Mouse (Mus musculus) adrenal gland, postnatal 25 days (tissue): ENCODE results near the gene Igf2bp2. TPM values are rescaled to one million over a fixed set of nuclear protein-coding genes. Genes with fewer than 3 reads are reported as not detected.

Source experiments
- DNase-seq: peaks from one replicate; pipeline ENCODE4 v3.0.0; 2021; ENCODE audit warnings: mixed read lengths
- long read RNA-seq: library from polyadenylated mRNA; stranded (forward); transcript quantifications from one replicate; pipeline ENCODE4 v2.0.0, GENCODE M21; 2021
- total RNA-seq: library from RNA; stranded (reverse); gene quantifications from 2 replicates; pipeline ENCODE4 v1.2.3, GENCODE M21; 2021

Igf2bp2 gene
- 10.4 and 11.6 TPM in 2 replicates for total RNA-seq
- long read RNA-seq, partial matches to known transcripts, result 1 of 3 reads
- long read RNA-seq, other reads (novel, unspliced or antisense), result 1 of 3 reads

DNA sequence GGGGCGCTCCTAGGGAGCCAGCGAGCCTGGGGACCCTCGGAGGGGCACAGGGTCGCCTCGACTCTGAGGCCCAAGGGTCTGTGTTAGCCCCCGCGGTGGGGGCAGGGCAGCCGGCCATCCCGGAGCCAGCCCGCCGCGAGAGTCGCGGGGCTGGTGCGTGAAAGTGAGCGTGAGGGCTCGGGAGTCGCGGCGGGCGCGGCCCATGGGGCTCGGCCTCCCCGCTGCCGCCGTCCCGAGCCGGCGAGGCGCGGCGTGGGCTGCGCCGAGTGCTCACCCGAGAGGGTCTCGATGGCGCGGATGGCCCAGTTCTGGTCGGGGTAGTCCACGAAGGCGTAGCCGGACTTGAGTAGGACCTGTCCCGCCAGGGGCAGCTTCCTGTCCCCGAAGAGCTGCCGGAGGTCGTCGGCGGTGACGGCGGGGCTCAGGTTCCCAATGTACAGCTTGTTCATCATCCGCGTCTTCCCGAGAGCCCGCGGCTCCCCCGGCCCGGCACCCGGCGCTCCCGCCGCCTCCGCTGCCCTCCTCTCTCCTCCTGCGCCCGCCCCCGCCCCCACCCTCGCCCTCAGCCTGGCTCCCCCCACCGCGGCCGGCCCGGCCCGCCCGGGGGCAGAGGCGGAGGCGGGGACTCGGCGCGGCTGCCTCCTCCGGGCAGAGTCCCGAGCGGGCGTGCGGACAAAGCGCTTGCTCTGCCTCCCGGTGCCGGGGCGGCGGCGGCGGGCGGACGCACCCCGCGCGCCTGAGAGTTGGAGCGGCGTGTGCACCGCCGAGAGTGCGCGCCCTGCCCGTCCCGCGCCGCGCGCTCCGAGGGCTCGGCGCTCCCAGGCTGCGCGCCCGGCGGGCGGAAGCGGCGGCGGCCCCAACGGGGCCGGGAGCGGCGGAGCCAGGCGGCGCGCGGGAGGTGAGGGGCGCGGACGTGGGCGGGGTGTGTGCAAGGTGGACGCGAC lies at the start of gene Igf2bp2:
Gene Igf2bp2 (minus strand): TSS at position 788 of the 944 bp plus-strand sequence.
- DNase-seq, result peak; percentile 83

- DNase-seq, result no peak
These were observed 40.4 kb upstream of the Igf2bp2 start for GRCm38 (mm10) chr16:22203501-22203900.

GRCm38 (mm10) chr16:22201858-22202257 lies 38.8 kb upstream of the Igf2bp2 start:
- DNase-seq, result no peak

GRCm38 (mm10) chr16:22200476-22200875 lies 37.4 kb upstream of the Igf2bp2 start:
- DNase-seq, result no peak

DNA sequence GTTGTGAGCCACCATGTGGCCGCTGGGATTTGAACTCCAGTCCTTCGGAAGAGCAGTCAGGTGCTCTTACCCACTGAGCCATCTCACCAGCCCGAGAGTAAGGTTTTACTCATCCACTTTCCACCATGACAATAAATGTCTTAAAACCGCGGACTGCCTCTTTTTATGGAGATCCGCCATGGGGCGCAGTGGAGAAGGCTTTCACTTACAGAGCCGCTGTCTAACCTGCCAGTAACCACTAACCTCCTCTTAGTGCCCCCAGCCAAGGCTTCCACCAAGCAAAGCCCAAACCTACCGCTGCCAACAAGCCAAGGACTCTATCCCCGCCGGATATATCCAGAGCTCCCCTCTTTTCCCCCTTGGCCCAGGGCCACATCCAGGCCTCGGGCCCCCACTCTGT lies 24.3 kb upstream of the Igf2bp2 start:
- no peak for DNase-seq

DNA sequence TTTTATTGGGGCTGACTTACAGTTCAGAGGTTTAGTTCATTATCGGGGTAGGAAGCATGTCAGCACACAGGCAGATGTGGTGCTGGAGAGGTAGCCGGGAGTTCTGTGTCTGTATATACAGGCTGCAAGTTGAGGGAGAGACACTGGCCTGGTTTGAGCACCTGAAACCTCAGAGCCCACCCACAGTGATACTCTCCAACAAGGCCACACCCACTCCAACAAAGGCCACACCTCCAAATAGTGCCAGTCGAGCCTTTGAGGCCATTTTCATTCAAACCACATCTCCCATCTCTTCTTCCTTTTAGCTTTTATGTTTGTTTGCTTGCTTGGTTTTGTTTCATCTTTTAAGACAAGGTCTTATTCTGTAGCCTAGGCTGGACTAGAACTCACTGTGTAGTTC lies 22.3 kb upstream of the Igf2bp2 start:
- no peak for DNase-seq

DNA sequence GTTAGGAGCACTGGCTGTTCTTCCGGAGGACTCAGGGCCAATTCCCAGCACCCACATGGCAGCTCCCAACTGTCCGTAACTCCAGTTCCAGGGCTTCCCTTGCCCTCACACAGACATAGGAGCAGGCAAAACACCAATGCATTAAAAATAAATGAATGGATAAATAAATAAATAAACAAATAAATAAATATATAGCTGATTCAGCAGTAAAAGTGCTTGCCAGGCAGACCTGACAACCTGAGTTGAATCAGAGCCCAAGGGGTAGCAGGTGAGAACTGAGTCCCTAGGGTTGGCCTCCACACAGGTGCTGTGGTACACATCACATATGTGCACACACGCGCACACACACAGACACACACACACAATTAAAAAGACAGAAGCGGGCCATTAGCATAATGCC lies 21.0 kb upstream of the Igf2bp2 start:
- no peak for DNase-seq

DNA sequence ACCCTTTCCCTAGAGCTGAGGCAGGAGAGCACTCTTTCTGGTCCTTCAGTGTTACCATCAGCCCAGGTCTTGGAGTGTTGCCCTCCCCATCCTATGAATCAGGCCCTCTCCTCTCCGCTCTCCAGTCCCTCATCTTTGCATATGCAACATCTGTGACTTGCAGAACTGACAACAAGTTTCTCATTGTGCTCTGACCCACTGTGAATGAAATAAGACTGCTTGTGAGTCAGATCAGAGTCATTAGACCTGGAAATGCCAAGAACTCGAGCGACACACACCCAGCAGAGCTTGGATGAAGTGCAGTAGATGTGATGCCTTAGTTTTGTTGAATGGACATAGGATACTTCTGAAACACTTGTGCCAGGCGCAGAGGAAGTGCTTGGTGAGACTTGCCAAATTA lies 19.2 kb upstream of the Igf2bp2 start:
- DNase-seq, result no peak

- DNase-seq, result no peak
These were observed 15.7 kb upstream of the Igf2bp2 start for GRCm38 (mm10) chr16:22178793-22179192.

- no peak for DNase-seq
These were observed 14.9 kb upstream of the Igf2bp2 start for GRCm38 (mm10) chr16:22177999-22178398.

- no peak for DNase-seq
These were observed 5.6 kb upstream of the Igf2bp2 start for GRCm38 (mm10) chr16:22168731-22169130.

DNA sequence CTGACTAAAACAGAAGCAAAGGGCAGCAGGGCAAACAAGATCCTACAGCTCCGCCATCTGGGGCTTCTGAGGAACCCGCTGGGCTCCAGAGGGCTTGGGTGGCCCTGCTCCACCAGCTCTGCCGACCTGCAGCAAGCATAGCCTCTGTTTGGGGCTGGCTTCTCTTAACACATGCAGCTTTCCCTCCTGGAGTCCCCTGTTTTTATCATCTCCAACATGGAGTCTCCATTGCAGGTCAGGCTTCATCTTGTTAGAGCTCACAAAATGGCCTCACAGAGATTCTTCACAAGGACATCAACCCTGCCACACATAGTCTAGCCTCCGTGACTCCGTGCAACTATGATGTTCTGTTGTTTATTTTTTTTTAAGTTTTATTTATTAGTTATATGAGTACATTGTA lies 2.5 kb upstream of the Igf2bp2 start:
- no peak for DNase-seq

GRCm38 (mm10) chr16:22164446-22164845 lies 1.3 kb upstream of the Igf2bp2 start:
- no peak for DNase-seq

DNA sequence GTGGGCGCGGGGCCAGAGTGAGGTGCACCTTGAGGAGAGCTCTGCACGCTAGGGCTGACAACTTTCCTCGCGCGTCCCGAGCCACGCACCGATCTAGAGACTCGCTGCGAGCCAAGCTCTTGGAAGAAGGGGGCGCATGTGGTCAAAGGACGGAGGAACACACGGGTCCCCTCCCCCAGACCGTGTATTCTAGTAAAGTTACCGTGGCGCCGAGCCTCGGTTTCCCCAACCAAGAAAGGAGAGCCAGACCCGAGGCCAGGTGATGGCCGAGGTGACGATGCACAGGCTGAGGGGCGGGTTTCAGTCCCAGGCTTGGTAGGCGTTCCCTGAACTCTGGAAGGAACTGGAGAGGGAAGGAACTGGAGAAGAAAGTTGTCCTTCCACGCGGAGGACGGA lies 355 bp upstream of the Igf2bp2 start:
- no peak for DNase-seq

DNA sequence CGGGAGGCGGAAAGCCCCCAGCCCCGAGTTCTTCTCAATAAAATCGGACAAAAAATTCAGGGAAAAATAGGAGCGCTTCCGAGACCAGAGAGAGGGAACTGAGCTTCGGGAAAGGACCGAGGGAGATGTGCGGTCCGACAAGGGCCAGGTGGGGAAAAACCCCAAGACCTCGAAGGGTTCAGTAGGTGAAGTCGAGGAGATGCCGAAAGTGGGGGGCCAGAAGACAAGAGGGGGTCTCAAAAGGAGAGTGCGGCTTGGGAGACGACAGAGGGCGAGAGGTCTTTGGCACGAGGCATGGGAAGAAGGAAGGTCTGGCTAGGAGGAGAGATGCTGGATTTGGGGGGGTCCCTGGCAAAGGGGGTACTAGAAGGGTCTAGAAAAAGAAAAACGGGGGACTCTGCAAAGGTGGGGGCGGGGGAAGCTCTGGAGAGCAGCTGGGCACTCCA lies 1.0 kb downstream of the Igf2bp2 start:
- peak; percentile 3 for DNase-seq

DNA sequence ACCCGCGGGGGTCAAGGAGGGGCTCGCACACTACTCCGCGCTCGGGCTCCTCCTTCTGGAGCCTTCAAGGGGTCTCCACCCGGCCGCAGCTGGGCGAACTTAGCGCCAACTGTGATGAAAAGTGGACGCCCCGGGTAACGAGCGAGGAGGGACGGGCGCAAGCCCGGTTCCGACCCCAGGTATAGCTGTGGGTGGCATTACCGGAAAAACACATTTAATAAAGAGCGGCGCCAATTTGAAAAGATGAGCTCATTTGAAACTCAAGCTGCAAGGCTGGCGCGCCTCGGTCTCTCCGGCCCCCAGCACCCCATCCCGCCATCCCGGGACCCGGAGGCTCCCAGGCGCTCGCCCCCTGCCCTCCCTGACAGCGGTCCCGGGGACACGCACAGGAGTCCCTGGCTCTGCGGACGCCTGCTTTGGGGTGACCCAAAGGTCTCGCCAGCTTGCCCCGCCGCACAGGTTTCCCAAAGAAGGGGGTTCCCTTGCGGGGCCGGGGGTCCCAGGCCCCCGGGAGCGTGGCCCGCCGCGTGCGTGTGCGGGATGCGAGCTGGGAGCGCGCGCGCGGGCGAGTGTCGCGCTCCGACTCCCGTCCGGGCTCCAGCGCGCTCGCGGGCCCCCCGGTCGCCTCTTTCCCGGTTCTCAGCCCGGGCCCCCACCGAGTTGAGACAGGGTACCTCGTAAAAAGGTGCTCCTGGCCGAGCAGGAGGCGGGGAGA lies 1.6 kb downstream of the Igf2bp2 start:
- peak; percentile 24 for DNase-seq

DNA sequence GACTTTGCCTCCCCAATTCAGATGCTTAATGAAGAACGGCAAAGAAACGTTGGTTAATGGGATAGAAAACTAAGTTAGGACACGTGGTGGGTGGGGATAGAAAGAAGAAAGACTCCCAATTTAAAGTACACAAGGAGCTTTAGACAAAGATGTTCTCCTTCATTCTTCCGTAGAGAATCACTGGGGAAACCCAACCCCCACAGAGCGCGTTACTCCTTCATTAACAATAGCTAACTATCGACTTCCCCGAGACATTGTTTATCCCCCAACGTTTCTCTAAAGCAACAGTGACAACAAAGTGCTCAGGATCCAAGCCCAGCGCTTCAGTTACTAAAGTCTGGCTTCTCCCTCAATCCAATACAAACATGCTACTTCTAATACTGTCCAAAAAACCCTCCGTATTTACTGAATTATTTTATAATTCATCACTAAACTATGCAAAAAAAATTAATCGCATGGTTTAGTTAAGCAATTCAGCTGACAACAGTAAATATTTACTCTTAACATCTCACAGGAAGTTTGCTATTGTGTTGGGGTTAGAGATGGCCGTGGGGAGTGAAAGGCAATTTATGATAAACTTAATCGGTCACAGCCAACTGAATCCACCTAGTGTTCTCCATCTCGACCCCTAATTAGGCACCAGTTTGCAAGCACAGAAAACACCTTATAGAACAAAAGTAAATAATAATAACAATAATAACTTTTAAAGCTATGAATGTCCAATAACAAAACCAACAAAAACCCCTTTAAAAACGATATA lies 2.5 kb downstream of the Igf2bp2 start:
- no peak for DNase-seq

- no peak for DNase-seq
These were observed 10.1 kb downstream of the Igf2bp2 start for GRCm38 (mm10) chr16:22152941-22153444.

- no peak for DNase-seq
These were observed 11.3 kb downstream of the Igf2bp2 start for GRCm38 (mm10) chr16:22151706-22152315.

DNA sequence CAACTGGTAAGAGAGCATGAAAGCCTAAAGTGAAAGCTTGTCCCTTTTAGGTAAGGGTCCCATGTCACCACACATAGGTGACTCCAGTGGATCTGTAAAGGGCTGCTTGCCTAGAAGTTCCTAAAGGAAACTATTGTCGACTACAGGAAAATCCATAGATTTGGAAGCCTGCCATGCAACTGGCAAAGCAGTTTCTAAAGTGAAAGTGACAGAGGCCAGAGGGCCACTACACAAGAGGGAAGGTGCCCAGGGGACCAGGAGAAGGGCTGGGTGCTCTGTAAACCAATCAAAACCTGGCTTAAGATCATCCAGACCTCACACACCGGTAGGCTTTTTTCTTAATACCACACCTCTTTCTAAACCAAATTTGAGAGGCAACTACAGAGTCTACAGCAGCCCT lies 12.7 kb downstream of the Igf2bp2 start:
- no peak for DNase-seq

DNA sequence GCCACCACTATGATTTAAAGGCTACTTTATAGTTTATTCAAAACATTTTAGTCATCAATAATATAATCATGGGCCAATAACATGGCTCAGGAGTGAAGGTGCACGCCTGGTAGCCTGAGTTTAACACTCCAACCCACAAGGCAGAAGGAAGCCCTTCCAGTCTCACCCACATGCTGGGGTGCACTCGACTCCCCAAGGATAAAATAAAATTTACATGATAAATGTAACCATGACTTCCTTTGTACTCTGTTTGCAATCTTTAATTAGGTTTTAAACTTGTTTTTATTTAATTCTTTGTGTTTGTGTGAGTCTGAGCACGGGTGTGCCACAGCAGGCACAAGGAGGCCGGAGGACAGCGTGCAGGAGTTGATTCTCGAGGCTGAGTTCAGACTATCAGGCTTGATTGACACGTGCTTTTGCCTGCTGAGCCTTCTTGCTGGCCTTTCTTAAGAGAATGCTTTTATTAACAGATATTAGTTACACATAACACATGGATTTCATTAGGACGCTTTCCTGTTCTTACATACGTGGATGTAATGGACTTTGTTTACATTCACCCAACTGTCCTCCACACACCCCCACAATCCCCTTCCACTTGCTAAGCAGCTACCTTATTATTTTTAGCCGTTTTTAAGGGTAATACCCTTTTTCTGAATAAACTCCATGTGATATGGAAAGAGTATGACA lies 13.3 kb downstream of the Igf2bp2 start:
- DNase-seq, result no peak
